Mouse (Mus musculus): Measurements from ENCODE around the gene Ccdc57.
A peak's percentile ranks its signal among the peaks of the same experiment; 100 is the strongest.

Gene Ccdc57

DNA sequence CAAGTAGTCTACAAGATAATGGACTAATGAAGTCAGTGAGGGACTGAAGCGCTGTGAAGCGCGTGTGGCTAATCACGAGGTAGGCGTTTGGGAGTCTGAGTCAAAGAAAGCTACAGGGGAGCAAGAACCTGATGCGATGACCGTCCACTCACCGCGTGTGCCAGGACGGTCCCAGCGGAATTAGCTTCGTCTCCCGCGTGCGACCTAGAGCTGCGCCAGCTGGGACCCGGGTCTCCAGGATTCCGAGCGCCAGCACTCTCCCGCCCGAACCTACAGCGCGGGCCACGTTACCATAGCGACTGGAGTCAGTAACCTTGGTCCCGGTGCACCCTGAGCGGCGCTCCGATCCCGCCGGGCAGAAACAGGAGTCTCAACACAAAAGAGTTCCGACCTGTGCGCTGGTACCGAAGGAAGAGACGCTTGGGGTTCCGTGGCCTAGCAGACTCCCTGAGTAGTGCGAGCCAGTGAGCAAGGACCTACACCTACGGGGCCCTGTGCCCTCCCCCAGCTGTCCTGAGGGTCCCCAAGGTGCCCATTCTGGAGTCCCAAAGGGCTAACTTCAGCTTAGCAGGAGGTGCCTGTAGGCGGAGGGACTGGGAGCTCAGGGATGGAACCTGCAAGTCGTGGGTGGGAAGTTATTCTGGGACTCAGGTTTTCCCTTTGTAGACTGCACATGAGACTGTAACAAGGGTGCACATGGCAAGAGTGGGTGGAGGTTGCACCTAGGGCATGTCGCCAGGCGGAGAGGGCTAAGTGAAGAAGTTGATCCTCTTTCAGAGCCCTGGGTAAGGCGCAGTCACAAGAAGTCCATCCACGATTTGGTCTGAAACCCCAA lies at the start of gene Ccdc57:
Gene Ccdc57 (minus strand): TSS at position 309 of the 835 bp plus-strand sequence.
- peak; percentile 88 for DNase-seq (ENCODE audit: low spot score)

- DNase-seq (ENCODE audit: low spot score): no peak
Measured at GRCm38 (mm10) chr11:120982459-120982858, 49.8 kb upstream of the Ccdc57 start.

- no peak for DNase-seq (ENCODE audit: low spot score)
Measured at GRCm38 (mm10) chr11:120981661-120982060, 49.0 kb upstream of the Ccdc57 start.

DNA sequence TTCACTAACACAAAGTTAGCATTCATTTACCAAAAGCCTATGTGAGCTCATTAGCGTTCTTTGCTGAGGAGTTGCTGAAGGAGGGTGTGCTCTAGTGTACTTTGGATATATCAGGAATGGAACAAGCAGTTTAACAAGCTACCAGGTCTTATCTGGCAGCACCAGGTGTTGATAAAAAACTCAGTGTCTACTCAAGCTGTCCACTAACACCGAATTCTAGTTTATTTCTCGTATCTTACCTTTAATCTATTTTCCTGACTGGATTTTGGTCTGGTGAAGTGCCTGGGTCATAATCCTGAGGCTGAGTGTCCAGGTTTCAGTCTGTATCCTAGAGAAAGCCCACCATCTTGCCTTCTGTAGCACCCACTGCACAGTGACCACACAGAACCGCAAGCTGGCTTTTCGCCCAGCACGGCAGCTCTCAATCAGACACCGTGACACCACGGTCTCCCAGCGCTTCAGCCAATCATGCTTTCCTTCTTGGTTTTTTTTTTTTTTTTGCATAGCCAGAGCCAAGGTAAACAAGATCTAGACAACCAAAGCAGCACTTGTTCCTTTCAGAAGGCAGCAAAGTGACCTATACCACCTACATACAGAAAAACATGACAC lies 47.9 kb upstream of the Ccdc57 start:
- no peak for DNase-seq (ENCODE audit: low spot score)

DNA sequence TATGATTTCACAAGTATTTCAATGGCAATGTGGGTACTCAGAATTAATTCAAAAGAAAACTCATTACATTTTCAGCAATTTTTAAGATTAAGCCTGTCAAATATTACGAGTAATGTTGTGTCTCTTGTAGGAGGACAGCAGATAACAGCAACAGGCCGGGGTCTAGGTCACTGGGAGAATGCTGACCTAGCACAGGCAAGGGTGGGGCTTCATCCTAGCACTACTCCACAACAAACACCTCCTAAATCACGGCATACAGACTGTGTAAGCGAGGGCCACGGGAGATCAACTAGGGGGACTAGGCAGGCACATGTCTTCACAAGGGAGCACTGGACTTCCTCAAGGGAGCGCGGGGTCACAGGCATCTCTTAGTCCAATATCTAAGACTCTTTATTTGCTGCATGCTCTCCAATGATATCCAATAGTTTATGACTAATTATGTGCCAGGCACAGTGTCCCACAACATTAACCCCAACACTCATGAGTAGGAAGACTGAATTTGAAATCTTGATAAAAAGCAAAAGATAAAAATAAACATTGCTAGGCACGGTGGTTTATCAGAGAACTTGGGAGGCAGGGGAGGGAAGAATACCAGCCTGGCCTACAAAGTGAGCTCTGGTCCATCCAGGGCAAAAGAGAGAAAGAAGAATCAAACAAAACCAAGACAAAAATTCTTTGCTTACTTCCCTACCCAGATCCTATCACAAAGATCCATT lies 47.2 kb upstream of the Ccdc57 start:
- DNase-seq (ENCODE audit: low spot score): no peak

GRCm38 (mm10) chr11:120973318-120973717 lies 40.6 kb upstream of the Ccdc57 start:
- no peak for DNase-seq (ENCODE audit: low spot score)

GRCm38 (mm10) chr11:120971237-120971636 lies 38.6 kb upstream of the Ccdc57 start:
- no peak for DNase-seq (ENCODE audit: low spot score)

GRCm38 (mm10) chr11:120969742-120970141 lies 37.1 kb upstream of the Ccdc57 start:
- DNase-seq (ENCODE audit: low spot score): no peak

- DNase-seq (ENCODE audit: low spot score): no peak
Measured at GRCm38 (mm10) chr11:120965587-120965986, 32.9 kb upstream of the Ccdc57 start.

DNA sequence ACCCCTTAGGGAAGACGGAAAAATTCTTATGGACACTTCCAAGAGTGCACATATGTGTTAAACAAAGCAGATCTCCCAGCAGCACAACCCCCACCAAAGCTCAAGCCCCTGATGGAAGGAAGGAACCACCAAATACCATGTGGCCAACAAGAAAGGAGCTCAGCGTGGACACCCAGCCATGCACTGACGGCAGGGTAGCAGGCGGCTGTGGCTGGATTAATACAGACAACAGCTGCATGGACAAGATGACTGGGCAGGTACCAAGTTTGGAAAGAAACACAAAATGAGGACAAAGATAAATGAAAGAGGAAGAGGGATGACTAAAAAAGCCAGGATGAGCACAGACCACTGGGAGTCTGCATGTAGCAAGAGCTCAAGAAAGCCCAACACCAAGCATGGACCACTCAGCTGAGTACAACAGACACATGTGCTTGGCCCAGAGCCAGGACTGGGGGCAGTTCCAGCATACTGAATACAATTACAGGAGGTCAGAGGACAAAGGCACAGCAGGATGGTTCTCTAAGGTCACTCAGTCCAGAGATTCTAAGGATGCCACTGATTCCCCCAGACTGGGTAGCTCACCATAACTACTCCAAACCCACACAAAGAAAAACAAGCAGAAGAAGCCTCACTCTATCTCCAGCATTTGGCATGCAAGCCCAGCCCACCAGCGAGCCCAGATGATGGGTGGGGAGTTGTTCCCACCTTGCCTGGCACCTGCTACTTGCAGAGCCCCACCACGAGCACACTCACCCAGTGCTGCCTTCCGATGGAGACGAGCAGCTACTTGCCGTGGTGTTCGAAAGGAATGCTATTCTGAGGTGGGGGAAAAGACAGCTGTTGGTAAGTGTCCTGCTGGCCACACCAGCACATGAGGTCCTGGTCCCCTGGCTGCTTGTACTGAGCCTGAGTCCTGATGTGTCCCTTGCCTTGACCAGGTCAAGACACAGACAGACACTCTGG lies 31.8 kb upstream of the Ccdc57 start:
- DNase-seq (ENCODE audit: low spot score): no peak

DNA sequence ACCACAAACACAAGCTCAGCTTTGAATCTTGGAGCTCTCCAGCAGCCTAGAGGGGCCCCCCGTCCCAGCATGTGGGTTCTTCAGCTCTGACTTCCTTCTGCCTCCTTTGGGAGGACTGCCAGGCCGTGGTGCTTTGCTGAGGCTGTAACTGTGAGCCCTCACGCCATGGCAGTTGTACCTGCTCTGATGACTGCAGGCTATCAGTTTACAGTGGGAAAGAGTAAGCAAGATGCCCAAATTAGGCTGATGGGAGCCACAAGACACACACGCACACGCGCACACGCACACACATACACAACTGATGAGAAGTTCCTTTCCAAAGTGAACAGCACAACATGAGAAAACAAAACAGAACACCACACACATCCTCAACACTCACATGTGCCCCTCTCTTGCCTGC lies 30.2 kb upstream of the Ccdc57 start:
- no peak for DNase-seq (ENCODE audit: low spot score)

GRCm38 (mm10) chr11:120962050-120962771 lies 29.5 kb upstream of the Ccdc57 start:
- no peak for DNase-seq (ENCODE audit: low spot score)

- no peak for DNase-seq (ENCODE audit: low spot score)
Measured at GRCm38 (mm10) chr11:120961594-120961993, 28.9 kb upstream of the Ccdc57 start.

GRCm38 (mm10) chr11:120960248-120960647 lies 27.6 kb upstream of the Ccdc57 start:
- DNase-seq (ENCODE audit: low spot score): no peak

GRCm38 (mm10) chr11:120959564-120959963 lies 26.9 kb upstream of the Ccdc57 start:
- DNase-seq (ENCODE audit: low spot score): no peak

DNA sequence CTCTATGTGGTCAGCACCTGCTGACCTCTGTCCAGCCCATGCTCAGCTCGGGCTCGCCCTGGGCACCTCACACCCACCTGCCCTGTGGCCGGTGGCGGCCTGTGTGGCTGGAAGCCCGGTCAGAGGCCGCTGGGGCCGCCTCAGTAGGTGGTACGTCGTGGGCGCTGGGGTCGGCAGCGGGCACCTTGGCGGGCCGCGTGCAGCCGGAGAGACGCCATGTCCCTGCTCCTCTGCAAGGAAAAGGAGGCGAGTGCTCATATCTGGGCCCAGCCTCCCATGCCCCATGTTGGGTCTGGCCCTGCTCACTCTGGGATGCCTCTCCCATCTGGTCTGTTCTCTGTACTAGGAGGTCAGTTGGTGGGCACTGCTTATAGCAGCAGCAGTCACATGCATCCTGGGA lies 26.4 kb upstream of the Ccdc57 start:
- no peak for DNase-seq (ENCODE audit: low spot score)

DNA sequence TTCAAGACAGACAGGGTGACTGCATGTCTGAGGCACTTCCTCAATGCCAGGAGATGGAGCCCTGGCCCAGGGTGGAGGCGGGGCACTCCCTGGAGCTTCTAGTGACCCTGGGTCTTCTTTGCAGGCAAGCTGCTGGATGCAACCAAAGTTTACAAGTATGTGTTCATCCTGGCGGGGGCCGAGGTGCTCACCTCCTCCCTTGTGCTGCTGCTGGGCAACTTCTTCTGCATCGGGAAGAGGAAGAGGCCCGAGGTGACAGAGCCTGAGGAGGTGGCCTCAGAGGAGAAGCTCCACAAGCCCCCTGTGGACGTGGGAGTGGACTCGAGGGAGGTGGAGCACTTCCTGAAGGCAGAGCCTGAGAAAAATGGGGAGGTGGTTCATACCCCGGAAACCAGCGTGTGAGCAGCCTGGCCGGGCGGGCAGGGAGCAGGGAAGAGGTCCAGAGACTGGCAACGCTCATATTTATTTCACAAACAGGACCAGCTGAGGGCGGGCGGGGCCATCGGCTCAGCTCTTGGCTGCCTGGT lies 25.1 kb upstream of the Ccdc57 start:
- DNase-seq (ENCODE audit: low spot score): peak; percentile 21

GRCm38 (mm10) chr11:120957052-120957451 lies 24.4 kb upstream of the Ccdc57 start:
- no peak for DNase-seq (ENCODE audit: low spot score)

- DNase-seq (ENCODE audit: low spot score): no peak
Measured at GRCm38 (mm10) chr11:120955701-120956100, 23.0 kb upstream of the Ccdc57 start.

DNA sequence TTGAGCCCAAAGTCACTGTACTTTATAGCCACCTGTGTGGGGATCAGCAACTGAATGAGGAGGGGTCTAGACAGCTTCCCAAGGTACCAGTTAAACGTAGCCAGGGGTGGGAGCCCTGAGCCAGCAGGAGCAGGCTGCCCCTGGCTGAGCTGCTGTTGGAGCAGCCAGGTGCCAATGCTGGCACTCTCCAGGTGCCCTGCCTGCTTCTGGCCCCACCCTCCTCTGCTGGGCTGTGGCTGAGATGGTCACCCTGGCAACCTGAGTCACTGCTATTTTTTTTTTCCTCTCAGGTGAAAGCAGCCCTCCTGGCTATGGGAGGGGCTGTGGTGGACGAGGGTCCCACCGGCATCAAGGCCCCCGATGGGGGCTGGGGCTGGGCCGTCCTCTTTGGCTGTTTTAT lies 22.3 kb upstream of the Ccdc57 start:
- peak; percentile 51 for DNase-seq (ENCODE audit: low spot score)

Data from urinary bladder, postnatal 14 days (tissue).